Mouse (Mus musculus) T-helper 17 cell (primary cell): ENCODE results near the gene Prkag2.

ENCODE experiments used
- in situ Hi-C, 2 experiments: fragments of 300-600 bp; cut with MboI, MseI; formaldehyde crosslinking; loops; 1 replicate in 1 of 2; 2 replicates in 1 of 2; pipeline ENCODE4 v1.15.1; 2025; ENCODE audit warnings: high pct_unique_total_duplicates in 2 of 2

Gene Prkag2

DNA sequence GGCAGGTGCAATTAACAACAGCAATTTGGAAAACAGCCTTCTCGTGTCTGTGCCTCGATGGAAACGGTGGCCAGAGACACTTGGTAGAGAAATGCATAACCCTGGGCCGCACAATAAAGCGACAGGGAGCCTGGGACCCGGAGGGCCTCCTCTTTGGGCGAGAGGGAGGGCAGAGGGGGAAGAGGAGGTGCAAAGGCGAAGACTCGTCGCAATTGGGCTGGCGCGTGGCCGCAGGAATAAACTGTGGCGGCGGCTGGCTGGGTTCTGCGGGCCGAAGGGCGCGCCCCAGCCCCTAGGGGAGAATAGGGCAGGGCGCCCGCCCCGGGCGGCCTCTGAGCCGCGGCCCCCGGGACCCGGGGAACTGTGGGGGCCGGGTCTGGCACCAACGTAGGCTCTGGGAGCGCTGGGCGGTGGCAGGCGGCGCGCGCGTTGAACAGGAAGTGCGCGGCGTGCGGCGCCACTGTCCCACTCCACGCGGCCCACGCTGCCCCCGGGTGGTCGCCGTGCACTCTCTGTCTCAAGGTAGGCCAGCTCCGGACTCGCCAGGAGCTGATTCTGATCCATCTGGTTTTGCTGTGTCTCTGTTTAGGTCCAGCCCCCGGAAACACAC lies at the start of gene Prkag2:
Prkag2 (minus strand) TSS at position 127 of the 610 bp plus-strand sequence.
- in situ Hi-C loops = no loop called here

DNA sequence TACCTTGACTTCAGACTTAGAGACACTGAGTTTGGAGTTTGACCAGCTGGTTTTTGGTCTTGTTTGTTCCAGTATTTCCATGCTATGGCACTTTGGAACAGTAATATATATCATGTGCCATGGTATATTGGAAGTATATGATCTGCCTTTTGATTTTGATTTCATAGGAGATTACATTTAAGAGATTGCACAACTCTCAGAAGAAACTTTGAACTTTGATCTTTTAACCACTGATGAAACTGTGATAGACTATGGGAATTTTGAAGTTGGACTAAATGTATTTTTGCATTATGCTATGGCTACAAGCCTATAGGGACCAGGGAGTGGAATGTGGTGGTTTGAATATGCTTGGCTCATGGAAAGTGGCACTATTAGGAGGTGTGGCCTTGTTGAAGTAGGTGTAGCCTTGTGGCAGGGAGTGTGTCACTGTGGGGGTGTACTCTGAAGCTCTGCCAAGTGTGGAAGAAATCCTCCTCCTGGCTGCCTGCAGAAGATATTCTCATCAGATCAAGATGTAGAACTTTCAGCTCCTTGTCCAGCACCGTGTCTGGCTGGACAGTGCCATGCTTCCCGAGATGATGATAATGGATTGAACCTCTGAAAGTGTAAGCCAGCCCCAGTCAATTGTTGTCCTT lies 49.0 kb upstream of the Prkag2 start:
- in situ Hi-C loops = no loop called here

DNA sequence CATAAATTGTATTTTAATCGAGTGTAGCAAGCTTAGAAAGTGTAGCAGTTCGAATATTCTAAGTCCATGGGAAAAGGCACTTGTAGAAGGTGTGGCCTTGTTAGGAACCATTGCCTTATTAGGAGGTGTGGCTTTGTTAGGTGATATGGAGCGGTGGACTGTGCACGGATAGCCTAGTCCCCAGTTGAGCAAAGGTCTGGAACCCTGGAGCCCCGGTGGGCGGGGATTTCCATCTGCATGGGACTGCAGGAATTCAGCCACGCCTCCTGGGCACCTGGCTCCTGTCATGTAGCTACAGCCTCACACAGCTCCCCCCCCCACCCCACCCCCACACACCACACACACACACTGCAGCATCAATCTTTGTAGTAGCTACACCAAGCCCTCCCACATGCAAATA lies 46.3 kb upstream of the Prkag2 start:
- in situ Hi-C loops = no loop called here

DNA sequence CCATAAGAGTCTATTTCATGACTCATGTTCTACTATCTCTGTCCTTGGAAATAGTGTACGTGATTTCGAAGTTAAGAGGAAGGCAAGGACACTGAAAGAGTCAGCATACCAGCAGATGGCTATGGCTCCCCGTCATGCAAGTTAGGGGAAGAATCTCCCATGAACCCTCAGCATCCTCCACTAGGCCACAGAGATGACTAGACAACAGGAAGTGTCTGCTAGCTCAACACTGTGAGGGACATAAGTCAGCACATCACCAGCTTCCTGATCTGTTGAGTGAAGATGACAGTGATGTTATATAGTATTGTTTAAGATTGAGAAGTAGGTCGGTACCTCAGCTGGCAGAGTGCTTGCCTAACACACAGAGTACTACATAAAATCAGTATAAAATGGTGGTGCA lies 27.4 kb upstream of the Prkag2 start:
- in situ Hi-C loops = no loop called here

DNA sequence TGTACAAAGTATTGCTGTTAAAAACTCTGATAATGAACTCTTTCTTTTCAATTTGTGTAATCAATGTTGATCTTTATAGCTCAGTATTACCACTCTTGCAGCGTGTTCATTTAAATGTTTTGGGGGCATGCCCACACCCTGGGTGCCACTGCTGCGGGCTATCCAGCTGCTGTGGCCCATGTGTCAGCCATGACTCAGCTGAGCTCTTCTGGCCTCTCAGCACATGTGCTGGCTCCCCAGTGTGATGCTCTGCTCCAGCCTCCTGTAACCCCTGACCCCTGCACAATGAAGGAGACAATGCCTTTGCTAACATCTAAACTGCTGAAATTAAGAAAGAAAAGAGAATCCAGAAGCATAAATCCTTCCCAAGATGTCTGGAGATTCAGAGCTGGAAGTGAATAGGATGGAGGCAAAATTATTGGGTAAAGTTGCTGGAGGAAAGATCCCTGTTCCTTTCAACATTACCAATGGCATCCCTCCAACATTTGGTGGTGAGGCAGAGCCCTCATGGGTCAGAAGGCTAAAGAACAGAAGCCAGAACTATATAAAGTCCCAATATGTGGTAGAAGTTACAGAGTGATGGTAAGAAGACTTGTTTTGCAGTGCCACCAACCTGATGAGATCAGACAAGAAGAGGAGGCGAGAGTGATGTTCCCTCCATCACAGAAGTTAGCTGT lies 25.6 kb upstream of the Prkag2 start:
- in situ Hi-C loops = no loop called here

DNA sequence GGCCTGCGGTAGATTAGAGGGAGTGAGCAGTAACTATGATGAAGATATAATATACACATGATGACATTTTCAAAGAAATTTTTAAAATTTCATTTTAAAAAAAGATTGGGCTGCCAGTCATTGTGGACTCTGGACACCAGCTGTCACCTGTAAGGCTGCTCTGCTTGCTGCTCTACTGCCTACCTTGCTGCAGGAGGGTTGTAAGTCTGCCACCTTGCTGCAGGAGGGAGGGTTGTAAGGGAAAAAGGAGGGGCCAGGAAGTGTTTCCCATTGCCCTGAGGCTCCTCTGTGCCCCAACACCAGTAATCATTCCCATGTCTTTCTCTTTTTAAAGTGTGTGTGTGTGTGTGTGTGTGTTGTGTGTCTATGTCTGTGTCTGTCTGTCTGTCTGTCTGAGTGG lies 22.1 kb upstream of the Prkag2 start:
- in situ Hi-C loops = no loop called here

DNA sequence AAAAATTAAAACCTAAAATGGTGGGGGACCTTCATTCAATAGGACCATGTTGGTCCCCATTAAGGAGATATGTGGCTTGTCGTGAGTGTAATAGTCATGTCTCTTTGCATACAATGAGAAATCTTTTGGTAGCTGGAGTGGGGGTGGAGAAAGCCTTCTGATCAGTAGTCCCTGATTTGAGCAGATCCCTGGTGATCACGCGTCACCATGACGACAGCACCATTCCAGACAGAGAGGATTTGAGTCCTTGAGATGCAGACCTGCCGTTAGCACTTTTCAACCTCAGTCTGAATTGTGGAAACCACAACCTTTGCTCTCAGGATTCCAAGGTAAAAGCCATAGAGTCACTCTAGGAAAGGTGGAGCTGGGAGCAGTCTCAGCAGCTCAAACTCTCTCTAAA lies 18.7 kb upstream of the Prkag2 start:
- in situ Hi-C loops = no loop called here

DNA sequence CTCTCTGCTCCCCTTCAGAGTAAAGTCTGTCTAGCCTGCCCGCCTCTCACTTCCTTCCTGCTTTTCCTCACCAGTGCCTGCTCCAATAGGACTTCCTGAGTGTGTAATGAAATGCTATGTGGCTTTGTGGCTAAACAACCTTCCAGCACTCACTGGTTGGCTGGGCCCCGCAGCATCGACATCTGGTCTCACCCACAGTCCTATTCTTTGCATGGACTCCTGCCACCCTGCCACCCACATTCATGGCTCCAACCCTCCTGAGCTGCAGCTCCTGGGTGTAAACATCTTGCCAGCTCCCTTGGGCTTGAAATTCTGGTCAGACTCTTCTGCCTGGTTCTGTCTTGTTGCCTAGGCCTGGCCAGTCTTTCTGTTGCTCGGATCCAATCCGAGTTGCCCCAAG lies 15.6 kb upstream of the Prkag2 start:
- in situ Hi-C loops = no loop called here

DNA sequence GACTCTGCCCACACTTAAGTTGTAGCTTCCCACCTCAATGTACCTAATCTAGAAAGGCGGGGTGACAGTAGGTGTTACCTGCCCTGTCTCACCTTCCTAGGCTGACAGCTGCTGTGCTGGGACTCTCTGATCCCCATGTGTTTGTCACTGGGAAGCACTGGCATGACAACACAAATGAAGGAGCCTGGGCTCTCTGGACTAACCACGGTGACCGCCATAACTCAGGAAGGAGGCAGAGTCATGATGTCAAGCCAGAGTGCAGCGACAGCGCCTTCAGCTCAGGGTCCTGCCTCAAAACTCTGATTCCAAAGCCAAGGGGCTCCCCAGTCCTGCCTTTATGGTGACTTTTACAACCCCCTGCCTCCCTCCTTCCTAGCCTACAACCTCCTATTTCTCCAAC lies 14.8 kb upstream of the Prkag2 start:
- in situ Hi-C loops = no loop called here

DNA sequence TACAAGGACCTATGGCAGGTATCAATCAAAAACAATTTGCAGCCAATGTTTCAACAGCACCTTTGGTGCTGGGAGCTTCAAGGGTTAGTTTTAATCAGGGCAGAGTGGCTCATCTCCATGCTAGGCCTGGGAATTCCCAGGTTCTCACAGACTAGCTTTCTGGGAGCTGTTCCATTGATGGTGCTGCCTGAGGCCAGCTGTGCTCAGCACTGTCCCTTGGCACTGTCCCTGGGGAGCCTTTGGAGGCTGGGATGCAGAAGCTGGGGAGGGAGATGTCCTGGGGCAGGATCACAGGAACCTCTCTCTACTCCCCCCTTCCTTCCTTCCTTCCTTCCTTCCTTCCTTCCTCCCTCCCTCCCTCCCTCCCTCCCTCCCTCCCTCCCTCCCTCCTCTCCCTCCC lies 13.7 kb upstream of the Prkag2 start:
- in situ Hi-C loops = no loop called here

DNA sequence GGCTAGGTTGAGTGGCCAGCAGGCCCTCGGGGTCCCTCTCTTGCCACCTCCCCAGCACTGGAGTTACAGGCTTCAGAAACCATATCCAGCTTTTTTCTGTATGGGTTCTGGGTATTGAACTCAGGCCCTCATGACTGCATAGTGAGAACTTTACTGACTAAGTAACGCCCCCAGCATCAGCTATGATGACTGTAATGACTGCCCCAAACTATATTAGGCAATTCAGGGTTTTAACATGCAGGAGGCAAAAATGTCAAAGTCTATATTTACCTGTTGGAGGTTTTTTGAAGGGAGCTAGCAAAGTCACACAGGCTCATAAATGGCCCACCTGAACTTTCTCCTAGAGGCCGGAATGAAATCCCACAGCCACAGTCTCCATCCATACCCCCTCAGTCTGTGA lies 9.9 kb upstream of the Prkag2 start:
- in situ Hi-C loops = no loop called here

DNA sequence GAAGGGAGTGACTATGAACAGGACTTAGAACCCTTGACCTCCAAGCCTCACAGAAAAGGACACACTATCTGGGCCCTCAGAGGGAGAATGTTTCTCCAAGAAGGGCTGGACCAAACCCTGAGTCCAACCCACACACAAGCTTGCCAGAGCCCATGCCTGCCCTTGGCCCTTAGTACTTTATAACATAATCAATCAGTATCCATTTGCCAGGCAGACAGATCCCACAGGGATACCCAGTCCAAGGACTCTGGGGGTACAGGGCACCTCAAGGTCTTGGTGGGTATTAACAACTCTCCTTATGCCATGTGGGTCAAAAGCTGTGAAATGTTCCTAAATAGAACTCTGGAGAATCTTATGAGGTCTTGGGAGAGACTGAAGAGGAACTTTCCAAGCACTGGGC lies 5.3 kb upstream of the Prkag2 start:
- in situ Hi-C loops = no loop called here

DNA sequence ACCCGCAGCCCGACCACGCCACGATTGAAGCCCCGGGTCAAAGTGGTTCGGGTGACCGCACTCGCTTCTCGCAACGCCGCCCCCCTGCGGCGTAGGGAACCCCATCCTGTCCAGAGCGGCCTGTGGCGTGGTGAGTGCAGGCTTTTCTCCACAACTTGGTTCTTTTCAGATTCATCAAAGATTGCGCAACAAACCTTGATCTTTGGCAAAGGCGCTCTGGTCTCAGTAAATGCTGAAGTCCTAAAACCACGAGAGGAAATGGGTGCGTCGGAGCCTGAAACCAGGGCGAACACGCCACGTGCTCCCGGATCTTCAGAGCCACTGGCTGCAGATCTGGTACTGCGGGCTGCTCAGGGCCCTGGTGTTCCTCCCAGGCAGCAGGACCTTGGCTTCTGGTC lies 683 bp upstream of the Prkag2 start:
- in situ Hi-C loops = no loop called here

DNA sequence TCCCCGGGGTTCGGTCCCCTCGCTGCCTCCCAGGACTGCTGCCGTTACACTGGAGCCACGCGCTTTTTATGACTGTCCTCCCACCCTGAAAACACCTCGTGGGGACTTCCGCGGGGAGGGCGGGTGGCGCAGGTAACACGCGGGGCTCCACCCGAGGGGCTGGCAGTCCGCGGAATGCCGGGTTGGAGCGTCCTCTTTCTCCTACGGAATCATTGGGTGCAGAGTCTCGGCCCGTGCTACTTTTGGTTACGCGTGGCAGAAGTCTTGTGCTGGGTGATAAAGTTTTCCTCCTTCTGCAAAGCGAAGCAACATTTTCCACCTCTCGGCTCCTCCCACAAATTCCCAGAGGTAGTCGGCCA lies 306 bp downstream of the Prkag2 start:
- in situ Hi-C loops = no loop called here

DNA sequence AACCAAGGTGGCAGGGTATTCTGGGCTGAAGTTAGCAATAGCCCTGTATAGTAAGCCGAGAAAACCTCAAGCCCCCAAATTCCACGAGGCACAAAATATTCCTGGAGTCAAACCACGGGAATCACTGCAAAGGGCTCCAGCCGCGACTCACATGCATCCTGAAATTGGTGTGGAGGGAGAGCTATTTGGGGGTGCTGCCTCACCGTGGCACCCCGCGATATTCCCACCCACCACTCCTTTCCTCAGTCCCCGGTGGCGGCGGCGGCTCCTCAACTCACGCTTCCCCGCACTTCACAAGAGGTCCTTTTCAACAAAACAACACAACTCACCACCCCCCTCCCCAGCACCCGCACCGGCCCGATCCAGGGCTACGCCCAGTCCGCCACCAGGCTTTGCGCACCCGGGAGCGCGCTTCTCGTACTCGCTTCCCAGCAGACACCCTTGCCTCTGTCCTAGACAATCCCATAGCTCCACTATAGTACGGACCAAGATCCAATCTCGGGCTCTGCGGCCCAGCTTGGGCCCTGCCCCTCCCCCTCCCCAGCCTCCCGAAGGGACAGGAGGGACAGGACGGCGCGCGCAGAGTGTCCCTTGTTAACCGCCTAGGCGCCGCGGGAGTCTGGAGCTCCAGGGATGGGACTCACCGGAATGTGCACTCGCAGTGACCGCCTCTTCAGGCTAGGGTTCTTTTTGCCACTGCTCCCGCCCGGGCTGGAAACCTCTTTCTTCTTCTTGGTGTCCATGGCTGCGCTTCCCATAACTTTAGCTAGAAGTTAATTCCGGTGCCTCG lies 880 bp downstream of the Prkag2 start:
- in situ Hi-C loops = loop anchor here in 1 of 2 experiments (10.0 kb wide), 1 partner anchor 75 kb away; no protein-coding TSS in a partner anchor

DNA sequence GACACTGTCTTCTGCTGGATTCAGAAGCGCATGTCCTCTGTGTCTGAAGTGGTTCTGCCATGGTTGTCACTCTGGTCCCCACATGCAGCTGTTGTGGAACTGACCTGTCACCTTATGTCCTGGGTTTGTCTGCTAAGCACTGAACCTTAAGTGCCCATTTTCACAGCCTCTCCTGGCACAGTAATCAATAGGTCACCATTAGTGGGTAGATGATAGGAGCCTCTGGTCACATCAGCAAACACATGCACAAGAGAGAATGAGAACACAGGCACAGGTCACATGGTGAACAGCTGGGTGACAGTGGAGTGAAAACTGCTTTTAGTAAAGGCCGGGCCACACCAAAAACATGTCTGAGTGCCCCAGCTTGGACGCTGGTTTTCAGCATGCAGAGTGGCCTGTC lies 2.6 kb downstream of the Prkag2 start:
- in situ Hi-C loops = loop anchor here in 1 of 2 experiments (10.0 kb wide), 1 partner anchor 73 kb away; no protein-coding TSS in a partner anchor

DNA sequence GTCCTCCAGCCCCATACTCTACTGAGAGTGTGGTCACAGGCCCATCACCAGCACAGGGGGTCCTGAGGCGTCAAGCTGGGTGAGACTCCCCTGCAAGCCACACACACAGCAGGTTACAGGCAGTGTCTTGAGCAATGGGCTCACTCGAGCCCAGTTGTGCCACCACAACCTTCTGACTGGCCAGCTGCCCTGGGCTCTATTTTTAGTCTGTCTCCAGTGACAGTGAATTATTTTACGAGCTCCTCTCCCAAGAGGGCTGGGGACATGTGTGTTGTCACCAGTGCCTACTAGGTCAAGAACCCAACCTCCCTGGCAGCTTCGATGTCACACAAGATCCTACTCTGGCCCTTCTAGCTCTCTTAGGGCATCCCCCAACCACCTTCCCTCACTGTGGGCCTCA lies 4.0 kb downstream of the Prkag2 start:
- in situ Hi-C loops = loop anchor here in 1 of 2 experiments (10.0 kb wide), 1 partner anchor 72 kb away; no protein-coding TSS in a partner anchor

DNA sequence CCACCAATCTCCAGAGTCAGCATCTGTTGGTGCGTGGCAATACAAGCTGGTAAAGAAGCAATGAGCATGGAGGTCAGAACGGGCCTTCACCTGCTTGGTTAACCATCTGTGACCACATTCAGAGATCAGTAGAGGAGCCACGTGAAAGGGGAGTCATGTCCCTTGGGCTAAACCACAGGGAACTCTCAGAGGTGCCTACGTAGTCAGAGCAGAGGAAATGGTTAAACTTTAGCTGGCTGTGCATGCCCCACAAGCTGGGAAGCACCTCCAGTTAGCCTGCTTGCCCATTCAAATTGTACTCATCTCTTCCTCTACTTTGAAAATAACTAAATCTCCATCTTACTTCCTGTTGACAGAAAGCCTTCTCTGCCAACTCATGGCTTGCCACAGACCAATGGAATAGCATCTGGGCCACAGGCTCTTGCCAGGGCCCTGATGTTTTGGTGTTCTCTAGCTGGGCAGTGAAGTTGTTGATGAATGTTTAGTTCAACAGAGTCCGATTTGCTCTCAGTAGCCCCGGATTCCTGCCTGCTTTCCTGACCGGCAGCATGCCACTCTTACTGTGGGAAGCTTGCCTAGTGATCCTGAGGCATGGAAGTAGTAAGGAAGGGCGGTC lies 7.7 kb downstream of the Prkag2 start:
- in situ Hi-C loops = loop anchor here in 1 of 2 experiments (10.0 kb wide), 1 partner anchor 68 kb away; no protein-coding TSS in a partner anchor

DNA sequence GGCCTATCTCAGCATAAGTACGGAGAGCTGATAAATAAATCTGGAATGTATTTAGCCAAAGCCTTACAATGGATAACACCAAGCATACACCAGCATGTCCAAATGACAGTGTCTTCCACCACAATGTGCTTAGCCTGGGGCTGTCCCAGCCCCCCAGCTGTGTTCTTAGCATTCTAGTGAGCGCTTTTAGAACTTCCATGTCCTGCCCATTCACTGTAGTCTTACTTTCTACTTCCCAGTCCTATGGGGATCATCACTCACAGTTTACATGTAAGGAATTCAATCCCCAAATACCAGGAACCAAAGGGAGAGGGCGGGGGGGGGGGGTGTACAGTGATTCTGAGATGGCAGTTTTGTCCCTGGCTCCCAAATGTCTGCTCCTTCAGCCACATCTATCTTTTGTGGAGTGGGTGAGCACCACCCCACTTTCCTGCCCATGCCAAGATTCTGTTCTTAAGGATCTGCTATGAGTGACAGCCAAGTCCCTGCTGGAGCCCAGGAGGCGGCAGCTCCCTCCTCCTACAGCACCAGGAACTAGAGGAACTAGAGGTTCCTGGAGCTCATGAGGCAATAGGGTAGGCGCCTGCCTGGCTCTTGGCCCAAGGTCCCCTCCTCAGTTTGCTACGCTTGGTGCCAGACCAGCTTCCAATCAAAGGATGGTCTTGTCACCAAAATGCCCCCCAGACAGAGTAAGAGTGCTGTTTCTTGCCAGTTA lies 11.0 kb downstream of the Prkag2 start:
- in situ Hi-C loops = no loop called here

DNA sequence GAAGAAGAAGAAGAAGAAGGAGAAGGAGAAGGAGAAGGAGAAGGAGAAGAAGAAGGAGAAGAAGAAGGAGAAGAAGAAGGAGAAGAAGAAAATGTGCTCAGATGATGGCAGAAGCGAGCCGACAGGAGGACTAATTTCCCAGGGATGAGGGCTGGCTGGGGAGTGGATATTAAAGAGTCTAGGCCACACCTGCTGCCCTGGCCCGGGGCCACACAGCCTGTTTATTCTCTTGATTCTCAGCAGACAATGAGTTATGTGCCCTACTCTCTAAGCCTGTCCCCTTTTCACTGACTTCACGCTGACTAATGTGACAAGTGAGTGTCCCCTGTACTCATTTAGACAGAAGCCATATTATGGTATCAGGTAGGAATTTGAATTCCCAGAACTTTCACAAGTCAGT lies 11.8 kb downstream of the Prkag2 start:
- in situ Hi-C loops = no loop called here

DNA sequence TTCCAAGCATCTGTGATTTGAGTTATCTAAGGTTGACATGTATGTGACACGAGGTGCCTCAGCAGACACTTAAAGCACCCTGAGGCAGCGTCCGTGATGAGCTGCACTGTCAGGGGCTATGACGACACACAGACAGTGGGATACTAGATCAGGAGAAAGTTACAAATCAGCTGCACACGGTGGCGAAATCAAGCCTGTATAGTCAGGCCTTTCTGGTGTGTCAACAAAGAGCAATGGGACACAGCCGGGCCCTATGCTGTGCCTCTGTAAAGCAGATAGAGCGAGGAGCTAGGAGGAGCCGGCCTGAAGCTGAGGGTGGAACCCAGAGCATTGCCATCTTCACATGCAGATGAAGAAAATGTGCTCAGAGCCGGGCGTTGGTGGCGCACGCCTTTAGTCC lies 12.3 kb downstream of the Prkag2 start:
- in situ Hi-C loops = no loop called here
